Mouse (Mus musculus) monocyte, adult 59 days (primary cell): ENCODE results near the gene Zfp518a. TPM values are rescaled to one million over a fixed set of nuclear protein-coding genes. Genes with fewer than 3 reads are reported as not detected.

Experiments used
- total RNA-seq, 2 experiments: library from RNA; stranded (reverse); gene quantifications; one replicate each; pipeline ENCODE4 v1.2.4; 2023

Gene Zfp518a
- 10 to 100 TPM; 13.1 to 14.3 TPM for total RNA-seq

DNA sequence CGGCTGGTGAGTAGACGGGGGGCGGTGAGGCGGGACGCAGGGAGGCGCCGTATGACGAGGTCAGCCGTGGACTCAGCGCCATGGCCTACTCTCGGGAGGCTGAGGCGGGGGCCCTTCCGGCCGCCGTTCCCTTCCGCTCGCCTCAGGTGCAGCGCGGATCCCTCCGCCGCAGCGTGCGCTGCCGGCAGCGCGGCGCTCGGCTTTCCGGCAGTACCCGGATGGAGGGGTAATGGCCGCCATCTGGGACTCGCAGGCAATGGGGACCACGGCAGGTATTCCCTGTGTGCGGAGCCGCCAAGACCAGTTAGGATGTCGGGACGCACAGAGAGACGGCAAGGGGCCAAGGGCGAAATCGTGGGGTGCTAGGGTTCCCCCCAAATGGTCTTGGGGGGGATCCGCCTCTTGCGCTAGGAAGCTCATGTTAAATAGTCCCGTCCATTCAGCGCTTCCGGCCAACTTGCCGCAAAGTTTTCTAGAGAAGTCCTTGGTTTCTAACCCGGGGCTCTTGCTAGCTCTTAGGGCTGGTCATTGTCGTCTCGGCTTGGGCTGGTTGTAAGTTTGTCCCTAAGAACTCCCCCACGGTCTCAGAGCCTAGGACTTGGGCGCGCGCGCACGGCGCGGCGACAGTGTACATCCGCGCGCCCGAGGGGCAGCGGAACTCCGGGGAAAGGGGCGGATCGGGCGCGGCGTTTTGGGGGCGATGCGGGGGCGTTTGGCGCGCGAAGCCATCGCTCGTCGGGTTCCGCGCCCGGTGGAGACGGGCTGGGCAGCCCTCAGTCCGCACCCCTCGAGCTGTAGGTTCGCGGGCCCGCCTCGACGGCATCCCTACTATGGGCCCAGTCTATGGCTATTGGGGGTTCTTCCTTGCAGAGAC is at the start of gene Zfp518a:
Zfp518a (plus strand) TSS at position 187 of the 874 bp plus-strand sequence.

Other genes starting within 250 kb of the Zfp518a start
- gene Cc2d2b, start 146.0 kb upstream of the Zfp518a start, total RNA-seq: not detected
- gene Ccnj, start 63.4 kb upstream of the Zfp518a start, total RNA-seq: 1 to 10 TPM; 5.2 to 6.2 TPM
- 10 to 100 TPM; 10.9 to 14.1 TPM for gene Blnk, start 99.8 kb downstream of the Zfp518a start, total RNA-seq
- gene Dntt, start 134.6 kb downstream of the Zfp518a start, total RNA-seq: not detected
- not detected for gene Opalin, start 182.4 kb downstream of the Zfp518a start, total RNA-seq